Mouse (Mus musculus) embryonic facial prominence, embryonic 12.5 days (tissue): ENCODE data around the gene Ints5. TPM values are rescaled to one million over a fixed set of nuclear protein-coding genes. Genes with fewer than 3 reads are reported as not detected.
"Not testable (repeated sequence)": the region's sequence is repeated elsewhere in the genome, so short reads cannot be mapped to it uniquely, and the experiment has no call there.

Source experiments
- ATAC-seq: fragments of 200-750 bp; cut with Nextera tagmentation; 2 replicates; pipeline ENCODE4 v1.8.0; 2017; ENCODE audit not compliant: insufficient number of reproducible peaks, insufficient read depth, low FRiP score, low TSS enrichment
- H3K27ac ChIP-seq: fragments of 300-500 bp; sonication (generic); 2 replicates; pipeline ENCODE4 v1.5.1; 2016; ENCODE audit warnings: mild to moderate bottlenecking
- H3K27me3 ChIP-seq: fragments of 300-500 bp; sonication (generic); 2 replicates; pipeline ENCODE4 v1.6.1; 2016; ENCODE audit warnings: mild to moderate bottlenecking, moderate library complexity
- H3K36me3 ChIP-seq: fragments of 300-500 bp; sonication (generic); 2 replicates; pipeline ENCODE4 v1.6.1; 2016; ENCODE audit warnings: mild to moderate bottlenecking
- H3K4me1 ChIP-seq: fragments of 300-500 bp; sonication (generic); 2 replicates; pipeline ENCODE4 v1.6.1; 2016
- H3K4me2 ChIP-seq: fragments of 300-500 bp; sonication (generic); replicated peaks from 2 replicates; pipeline ENCODE4 v1.6.1; 2016; ENCODE audit warnings: mild to moderate bottlenecking, moderate library complexity
- H3K4me3 ChIP-seq: fragments of 300-500 bp; sonication (generic); 2 replicates; pipeline ENCODE4 v1.5.1; 2016; ENCODE audit warnings: mild to moderate bottlenecking
- H3K9ac ChIP-seq: fragments of 300-500 bp; sonication (generic); 2 replicates; pipeline ENCODE4 v1.6.1; 2016; ENCODE audit warnings: mild to moderate bottlenecking, moderate library complexity
- H3K9me3 ChIP-seq: fragments of 300-500 bp; sonication (generic); 2 replicates; pipeline ENCODE4 v1.6.1; 2016; ENCODE audit warnings: mild to moderate bottlenecking, moderate library complexity
- WGBS: fragments of 180-500 bp; shearing (Covaris S2); methylation state at CpG from one replicate; pipeline ENCODE4 v1.1.7; 2016; 5-methylcytosine and 5-hydroxymethylcytosine counted together
- polyA plus RNA-seq: library from polyadenylated mRNA; unstranded; fragments of >200 nt; fragmentation: Nextera tagmentation; extraction: Ambion mirVana; gene quantifications from 2 replicates; pipeline ENCODE4 v1.2.1, GENCODE M21; 2016

The Ints5 gene
- polyA plus RNA-seq, 1 experiment from 2014 or later = 51.5 TPM

DNA sequence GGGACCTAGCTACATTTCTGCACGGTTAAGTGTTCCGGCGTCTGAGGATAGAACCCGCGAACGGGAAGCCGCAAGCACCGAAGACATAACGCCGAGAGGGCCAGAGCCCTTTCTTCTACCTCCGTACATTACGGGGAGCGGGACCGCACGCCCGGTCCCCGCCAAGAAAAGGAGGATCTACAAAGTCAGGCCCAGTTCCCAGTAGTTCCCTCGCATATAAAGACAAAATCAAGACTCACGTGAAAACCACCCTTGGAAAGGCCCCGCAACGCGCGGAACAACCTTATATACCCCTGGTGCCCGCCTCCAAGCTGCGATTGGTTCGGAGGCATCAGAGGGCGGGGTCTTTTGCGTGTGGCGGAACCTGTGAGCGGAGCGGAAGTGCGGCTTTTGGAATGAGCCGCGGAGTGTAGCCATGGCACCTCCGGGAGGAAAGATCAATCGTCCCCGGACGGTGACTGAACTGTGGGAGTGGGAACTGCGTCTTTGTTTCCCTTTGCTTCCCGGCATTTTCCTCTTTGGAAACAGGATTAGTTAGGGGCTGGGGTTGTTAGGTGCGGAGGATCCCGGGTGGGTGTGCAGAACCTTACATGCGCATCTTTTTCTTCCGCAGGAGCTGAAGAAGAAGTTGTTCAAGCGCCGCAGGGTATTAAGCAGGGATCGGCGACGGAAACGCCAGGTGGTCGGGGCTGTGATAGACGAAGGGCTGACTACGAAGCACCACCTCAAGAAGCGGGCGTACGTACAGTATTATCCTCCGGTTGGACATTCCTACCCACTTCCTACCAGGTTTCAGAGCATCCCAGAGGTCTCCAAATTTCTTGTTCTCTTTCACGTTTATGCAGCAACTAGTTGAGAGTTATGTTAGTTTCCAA, 4.1 kb upstream of the Ints5 start, which contains the start of the genes 1810009A15Rik and Gm49416:
Gene 1810009A15Rik, plus strand, starts transcription at position 343 of the 875 bp plus-strand sequence.
Gene Gm49416, plus strand, starts transcription at position 416 of the 875 bp plus-strand sequence.
- H3K9me3 ChIP-seq = no peaks in the 10 kb centered on the region
- peak within 1 kb of the TSS; percentile 81 for H3K4me2 ChIP-seq
- peaks cover 14% of the 10 kb centered on the region for H3K36me3 ChIP-seq
- H3K4me3 ChIP-seq = peak within 1 kb of the TSS; percentile 69
- ATAC-seq = peak; percentile 90
- peaks cover 13% of the 10 kb centered on the region for H3K4me1 ChIP-seq
- H3K27me3 ChIP-seq = no peaks in the 10 kb centered on the region
- H3K9ac ChIP-seq = peak within 1 kb of the TSS; percentile 85
- peak within 1 kb of the TSS; percentile 87 for H3K27ac ChIP-seq
- WGBS = under 1% methylated on average over 58 of the region's 58 CpGs

DNA sequence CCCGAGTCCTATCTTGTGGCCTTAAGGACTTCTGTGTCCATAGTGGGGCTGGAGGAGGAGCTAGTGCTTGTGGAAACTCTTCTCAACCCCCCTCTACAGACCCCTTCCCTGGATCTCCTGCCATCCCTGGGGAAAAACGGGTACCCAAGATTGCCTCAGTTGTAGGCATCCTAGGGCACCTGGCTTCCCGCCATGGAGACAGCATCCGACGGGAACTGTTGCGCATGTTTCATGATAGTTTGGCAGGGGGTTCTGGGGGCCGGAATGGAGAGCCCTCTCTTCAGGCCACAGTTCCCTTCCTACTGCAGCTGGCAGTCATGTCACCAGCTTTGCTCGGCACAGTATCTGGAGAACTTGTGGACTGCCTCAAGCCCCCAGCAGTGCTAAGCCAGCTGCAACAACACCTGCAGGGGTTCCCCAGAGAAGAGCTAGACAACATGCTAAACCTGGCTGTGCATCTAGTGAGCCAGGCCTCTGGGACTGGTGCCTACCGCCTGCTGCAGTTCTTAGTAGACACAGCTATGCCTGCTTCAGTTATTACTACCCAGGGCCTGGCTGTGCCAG, 2.7 kb downstream of the Ints5 start:
- H3K4me1 ChIP-seq = peaks cover 30% of the 10 kb centered on the region
- no peak overlapping the region for H3K4me3 ChIP-seq
- H3K27me3 ChIP-seq = no peaks in the 10 kb centered on the region
- no peak overlapping the region for H3K27ac ChIP-seq
- H3K36me3 ChIP-seq = peaks cover 29% of the 10 kb centered on the region
- no peak overlapping the region for H3K9ac ChIP-seq
- no peak for ATAC-seq
- H3K9me3 ChIP-seq = no peaks in the 10 kb centered on the region
- WGBS = 91% methylated on average over 9 of the region's 9 CpGs
- H3K4me2 ChIP-seq = no peak overlapping the region

DNA sequence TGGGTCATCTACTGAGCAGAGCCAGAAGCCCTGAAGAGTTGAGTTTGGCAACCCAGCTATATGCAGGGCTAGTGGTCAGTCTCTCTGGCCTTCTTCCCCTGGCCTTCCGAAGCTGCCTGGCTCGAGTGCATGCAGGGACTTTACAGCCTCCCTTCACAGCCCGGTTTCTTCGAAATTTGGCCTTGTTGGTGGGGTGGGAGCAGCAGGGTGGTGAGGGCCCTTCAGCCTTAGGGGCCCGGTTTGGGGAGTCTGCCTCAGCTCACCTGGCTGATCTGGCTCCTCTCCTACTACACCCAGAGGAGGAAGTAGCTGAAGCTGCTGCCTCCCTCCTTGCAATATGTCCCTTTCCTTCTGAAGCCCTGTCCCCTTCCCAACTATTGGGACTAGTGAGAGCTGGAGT, 3.4 kb downstream of the Ints5 start:
- H3K9ac ChIP-seq, ATAC-seq, H3K27me3 ChIP-seq, H3K4me3 ChIP-seq, H3K4me2 ChIP-seq, H3K27ac ChIP-seq, H3K9me3 ChIP-seq: not testable (repeated sequence)
- 90% methylated on average over 5 of the region's 5 CpGs for WGBS
- H3K36me3 ChIP-seq = peaks cover 21% of the 10 kb centered on the region
- H3K4me1 ChIP-seq = peaks cover 30% of the 10 kb centered on the region

DNA sequence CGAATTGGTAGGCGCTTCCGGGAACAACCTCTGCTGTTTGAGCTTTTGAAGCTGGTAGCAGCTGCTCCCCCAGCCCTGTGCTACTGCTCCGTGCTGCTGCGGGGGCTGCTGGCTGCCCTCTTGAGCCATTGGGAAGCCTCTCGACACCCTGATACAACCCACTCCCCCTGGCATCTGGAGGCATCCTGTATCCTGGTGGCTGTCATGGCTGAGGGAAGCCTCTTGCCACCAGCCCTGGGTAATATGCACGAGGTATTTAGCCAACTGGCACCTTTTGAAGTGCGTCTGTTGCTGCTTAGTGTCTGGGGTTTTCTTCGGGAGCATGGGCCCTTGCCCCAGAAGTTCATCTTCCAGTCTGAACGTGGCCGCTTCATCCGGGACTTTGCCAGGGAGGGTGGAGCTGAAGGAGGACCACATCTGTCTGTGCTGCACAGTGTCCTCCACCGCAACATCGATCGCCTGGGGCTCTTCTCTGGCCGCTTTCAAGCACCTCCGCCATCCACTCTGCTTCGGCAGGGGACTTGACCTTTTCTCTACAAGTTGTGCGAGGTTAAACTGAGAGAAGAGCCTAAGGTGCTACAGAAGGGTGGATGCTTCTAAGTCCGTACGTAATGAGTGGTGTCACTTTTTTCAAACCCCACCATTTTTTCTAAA, 4.5 kb downstream of the Ints5 start:
- Histone ChIP-seq H3K36me3 (peaks cover 23% of the 10 kb centered on the region), H3K9ac (peak overlapping the region; percentile 63)
- WGBS = 20% methylated on average over 21 of the region's 21 CpGs

DNA sequence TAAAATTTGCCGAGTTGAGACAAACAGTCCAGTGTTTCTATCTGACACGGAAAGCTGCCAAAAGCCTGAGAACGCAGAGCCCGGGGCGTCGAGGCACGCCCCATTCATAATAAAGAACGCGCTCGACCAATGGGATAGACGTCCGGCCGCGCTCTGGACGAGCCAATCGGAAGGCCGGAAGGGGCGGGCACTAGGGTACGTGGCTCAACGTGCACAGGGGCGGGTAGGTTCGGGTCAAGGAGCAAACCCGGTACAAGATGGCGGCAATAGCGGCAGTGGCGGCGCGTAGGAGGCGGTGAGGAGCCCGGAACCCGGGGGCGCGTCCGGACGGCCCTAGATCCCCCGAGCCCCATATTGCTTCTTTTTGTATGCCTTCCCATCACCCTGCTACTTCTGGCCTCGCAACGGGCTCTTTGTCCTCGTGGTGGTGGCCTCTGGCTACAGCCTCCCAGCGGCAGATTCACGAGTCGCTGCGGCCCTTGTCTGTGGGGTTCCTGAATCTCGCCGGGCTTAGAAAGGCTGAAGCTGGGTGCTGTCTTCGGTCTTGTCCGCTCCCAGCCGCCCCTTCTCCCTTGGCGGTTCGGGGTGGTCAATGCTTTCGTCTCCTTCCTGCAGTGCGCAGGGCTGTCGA, 5.2 kb downstream of the Ints5 start, which contains the start of gene Ganab:
Gene Ganab, plus strand, starts transcription at position 207 of the 631 bp plus-strand sequence.
- H3K4me2 ChIP-seq = peak within 1 kb of the TSS; percentile 59
- H3K27ac ChIP-seq = peak within 1 kb of the TSS; percentile 88
- peaks cover 27% of the 10 kb centered on the region for H3K36me3 ChIP-seq
- peak within 1 kb of the TSS; percentile 94 for H3K4me3 ChIP-seq
- peak within 1 kb of the TSS; percentile 92 for H3K9ac ChIP-seq
- peak; percentile 96 for ATAC-seq
- WGBS = under 1% methylated on average over 53 of the region's 53 CpGs
- H3K27me3 ChIP-seq = no peaks in the 10 kb centered on the region
- H3K4me1 ChIP-seq = peaks cover 30% of the 10 kb centered on the region
- H3K9me3 ChIP-seq = no peaks in the 10 kb centered on the region

More for the DNA sequence above, 4.5 kb downstream of the Ints5 start:
- ATAC-seq = peak; percentile 49
- Histone ChIP-seq H3K4me3 (peak overlapping the region; percentile 94), H3K4me1 (peaks cover 30% of the 10 kb centered on the region), H3K4me2 (peak overlapping the region; percentile 59), H3K27ac (peak overlapping the region; percentile 88)
- H3K9me3 ChIP-seq, H3K27me3 ChIP-seq: not testable (repeated sequence)

DNA sequence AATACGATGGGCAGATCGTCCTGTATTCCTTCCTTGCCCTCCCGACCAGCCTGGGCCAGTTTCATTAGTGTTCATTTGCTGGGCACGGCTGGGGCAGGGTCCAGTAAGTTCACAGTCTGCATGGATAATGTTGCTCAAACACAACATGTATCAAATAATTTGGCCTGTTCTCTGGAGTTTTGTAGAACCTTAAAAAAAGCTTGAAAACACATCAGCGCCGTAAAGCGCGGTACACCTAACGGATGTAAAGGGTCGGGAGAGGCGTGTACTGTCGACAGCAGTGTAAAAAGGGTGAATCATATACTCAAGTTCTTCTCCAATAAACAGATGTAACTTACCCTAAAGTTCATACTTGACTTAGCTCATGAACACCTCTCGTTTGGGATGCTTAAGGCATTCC, 5.8 kb downstream of the Ints5 start:
- Histone ChIP-seq H3K4me2 (peak overlapping the region; percentile 59), H3K36me3 (peaks cover 32% of the 10 kb centered on the region), H3K4me1 (peaks cover 28% of the 10 kb centered on the region), H3K27ac (peak overlapping the region; percentile 84), H3K27me3 (no peaks in the 10 kb centered on the region), H3K4me3 (peak overlapping the region; percentile 94), H3K9me3 (no peaks in the 10 kb centered on the region), H3K9ac (peak overlapping the region; percentile 92)
- ATAC-seq = no peak
- WGBS = 16% methylated on average over 13 of the region's 13 CpGs

DNA sequence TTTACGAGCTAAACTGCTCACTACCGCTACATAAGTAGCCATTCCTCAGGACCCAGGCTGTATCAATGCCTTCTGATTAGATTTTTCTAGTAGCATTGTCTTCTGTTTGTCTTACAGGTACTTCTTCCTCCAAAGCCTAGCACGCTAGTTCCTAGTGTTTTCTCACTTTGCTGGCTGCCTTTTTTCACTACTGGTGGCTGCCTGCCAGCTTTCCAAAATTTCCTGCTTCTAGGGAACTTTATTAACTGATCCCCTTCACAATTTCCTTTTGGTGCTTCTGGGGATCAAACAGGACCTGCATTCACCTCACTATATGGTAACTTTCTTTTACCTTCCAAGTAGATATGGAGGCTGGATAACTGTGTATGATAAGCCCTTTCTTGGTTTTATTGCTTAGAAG, 6.3 kb downstream of the Ints5 start:
- H3K4me2 ChIP-seq = peak overlapping the region; percentile 59
- H3K9ac ChIP-seq = peak overlapping the region; percentile 92
- peaks cover 36% of the 10 kb centered on the region for H3K36me3 ChIP-seq
- no peak overlapping the region for H3K27ac ChIP-seq
- peak overlapping the region; percentile 94 for H3K4me3 ChIP-seq
- no peak for ATAC-seq
- H3K9me3 ChIP-seq = no peaks in the 10 kb centered on the region
- no peaks in the 10 kb centered on the region for H3K27me3 ChIP-seq
- H3K4me1 ChIP-seq = peaks cover 24% of the 10 kb centered on the region
- WGBS = 68% methylated on average over 3 of the region's 3 CpGs

DNA sequence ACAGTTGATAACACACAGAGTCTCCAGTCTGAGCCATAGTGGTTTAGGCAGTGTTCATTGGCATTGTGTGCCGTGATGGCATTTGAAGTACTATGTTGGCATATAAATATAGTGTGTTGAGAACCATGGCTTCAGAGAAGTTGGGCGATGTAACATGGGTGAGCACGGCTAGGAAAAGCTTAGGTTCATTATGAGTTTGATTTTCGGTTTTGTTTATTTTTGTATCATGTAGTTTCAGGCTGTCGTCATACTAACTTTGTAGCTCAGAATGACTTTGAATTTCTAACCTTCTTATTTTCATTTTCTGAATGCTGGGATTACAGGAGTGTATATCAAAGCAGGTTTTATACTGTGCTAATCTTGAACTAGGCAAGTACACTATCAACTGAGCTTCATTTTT, 10.6 kb downstream of the Ints5 start:
- Histone ChIP-seq H3K27me3 (no peaks in the 10 kb centered on the region), H3K4me3 (no peak overlapping the region), H3K9me3 (no peaks in the 10 kb centered on the region), H3K9ac (no peak overlapping the region), H3K27ac (no peak overlapping the region), H3K4me1 (peaks cover 9% of the 10 kb centered on the region), H3K36me3 (peaks cover 58% of the 10 kb centered on the region), H3K4me2 (no peak overlapping the region)
- no peak for ATAC-seq
- 90% methylated on average over 5 of the region's 5 CpGs for WGBS

DNA sequence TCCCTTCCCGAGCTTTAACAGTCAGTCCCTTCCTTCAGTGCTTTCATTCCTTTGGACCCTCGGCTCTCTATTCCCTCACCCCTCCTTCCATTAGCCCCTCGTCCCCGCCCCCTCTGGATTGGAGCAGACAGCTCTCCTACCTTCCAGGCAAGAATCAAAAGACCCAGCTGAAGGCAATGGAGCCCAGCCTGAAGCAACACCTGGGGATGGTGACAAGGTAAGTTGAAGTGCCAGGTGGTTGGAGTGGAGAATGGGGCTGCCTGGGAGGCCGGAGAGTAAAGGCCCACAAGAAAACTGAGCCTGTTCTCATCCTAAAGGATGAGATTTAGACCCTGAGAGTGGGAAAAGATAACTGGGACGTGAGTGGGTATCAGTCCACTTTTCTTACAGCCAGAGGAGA, 15.7 kb downstream of the Ints5 start:
- Histone ChIP-seq H3K4me2 (no peak overlapping the region), H3K36me3 (peaks cover 95% of the 10 kb centered on the region), H3K9ac (no peak overlapping the region), H3K27ac (no peak overlapping the region), H3K4me1 (no peaks in the 10 kb centered on the region), H3K27me3 (no peaks in the 10 kb centered on the region), H3K9me3 (no peaks in the 10 kb centered on the region), H3K4me3 (no peak overlapping the region)
- WGBS = 92% methylated on average over 6 of the region's 6 CpGs
- no peak for ATAC-seq

DNA sequence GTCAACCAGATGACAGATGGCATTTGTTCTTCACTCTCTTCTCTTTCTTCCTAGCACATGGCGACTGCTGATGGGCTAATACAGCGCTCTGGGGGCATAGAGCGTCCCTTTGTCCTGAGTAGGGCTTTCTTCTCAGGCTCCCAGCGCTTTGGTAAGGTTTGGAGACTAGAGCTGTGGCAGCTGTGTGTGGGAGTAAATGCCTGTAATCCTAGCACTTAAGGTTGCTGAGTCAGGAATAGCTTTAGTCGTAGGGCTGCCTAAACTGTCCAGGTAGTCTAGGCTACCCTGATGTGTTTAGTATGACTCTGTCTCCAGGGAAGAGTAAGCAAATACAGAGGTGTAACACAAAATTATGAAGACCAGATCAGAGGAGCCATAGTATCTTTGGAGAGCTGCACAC, 19.0 kb downstream of the Ints5 start:
- no peak overlapping the region for H3K9ac ChIP-seq
- no peaks in the 10 kb centered on the region for H3K27me3 ChIP-seq
- 96% methylated on average over 5 of the region's 5 CpGs for WGBS
- H3K27ac ChIP-seq = no peak overlapping the region
- peaks cover 98% of the 10 kb centered on the region for H3K36me3 ChIP-seq
- H3K4me3 ChIP-seq = no peak overlapping the region
- H3K9me3 ChIP-seq = no peaks in the 10 kb centered on the region
- H3K4me1 ChIP-seq = no peaks in the 10 kb centered on the region
- H3K4me2 ChIP-seq = no peak overlapping the region
- no peak for ATAC-seq

DNA sequence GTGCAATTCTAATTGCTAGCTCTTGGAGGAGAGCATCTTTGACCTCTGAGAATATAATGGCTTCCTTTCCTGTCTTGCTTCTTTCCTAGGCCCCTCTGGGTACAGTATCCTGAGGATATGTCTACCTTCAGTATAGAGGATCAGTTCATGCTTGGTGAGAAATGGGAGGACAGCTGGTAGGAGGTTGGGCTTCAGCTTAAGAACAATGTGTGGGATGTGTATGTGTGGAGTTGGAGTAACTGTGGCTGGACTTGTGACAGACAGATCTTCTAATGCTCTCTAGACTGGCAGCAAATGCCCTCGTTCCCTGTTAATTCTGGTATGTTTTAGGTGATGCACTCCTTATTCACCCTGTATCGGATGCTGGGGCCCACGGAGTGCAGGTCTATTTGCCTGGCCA, 21.4 kb downstream of the Ints5 start:
- Histone ChIP-seq H3K9me3 (no peaks in the 10 kb centered on the region), H3K4me1 (no peaks in the 10 kb centered on the region), H3K9ac (no peak overlapping the region), H3K4me2 (no peak overlapping the region), H3K27ac (no peak overlapping the region), H3K27me3 (no peaks in the 10 kb centered on the region), H3K36me3 (peaks cover 81% of the 10 kb centered on the region), H3K4me3 (no peak overlapping the region)
- ATAC-seq = no peak
- 95% methylated on average over 3 of the region's 3 CpGs for WGBS
